Mouse (Mus musculus): Measurements from ENCODE around the gene Mvb12b. TPM values are rescaled to one million over a fixed set of nuclear protein-coding genes. Genes with fewer than 3 reads are reported as not detected.

Mvb12b gene
- polyA plus RNA-seq, 1 experiment from 2014 or later = 60.2 TPM

- ATAC-seq (ENCODE audit: low FRiP score, low TSS enrichment) (no peak), DNase-seq (peak; percentile 63)
Observed at GRCm38 (mm10) chr2:33836660-33837213, 51.0 kb downstream of the Mvb12b start.

GRCm38 (mm10) chr2:33835038-33835437 is 52.7 kb downstream of the Mvb12b start:
- ATAC-seq (ENCODE audit: low FRiP score, low TSS enrichment) = no peak
- DNase-seq = no peak
- H3K9me3 ChIP-seq (ENCODE audit: control insufficient read depth, low read length) = no peaks in the 10 kb centered on the region
- H3K36me3 ChIP-seq (ENCODE audit: control insufficient read depth, insufficient read depth, low read length) = peaks cover 43% of the 10 kb centered on the region
- peaks cover 20% of the 10 kb centered on the region for H3K4me1 ChIP-seq (ENCODE audit: control insufficient read depth, insufficient read depth, low read length)
- H3K27ac ChIP-seq (replicated peaks; ENCODE audit: low read depth, low read length) = no peak overlapping the region; the same call in 1 of the 2 replicates
- no peak overlapping the region for H3K4me2 ChIP-seq (ENCODE audit: low read length)
- 86% methylated on average over 8 of the region's 8 CpGs for WGBS
- no peak overlapping the region for H3K9ac ChIP-seq (replicated peaks; ENCODE audit: low read length)
- no peaks in the 10 kb centered on the region for H3K27me3 ChIP-seq (ENCODE audit: control insufficient read depth, insufficient read depth, low read length)
- no peak overlapping the region for H3K4me3 ChIP-seq (replicated peaks; ENCODE audit: low read depth, low read length)

More at GRCm38 (mm10) chr2:33836660-33837213, 51.0 kb downstream of the Mvb12b start:
- no peaks in the 10 kb centered on the region for H3K9me3 ChIP-seq (ENCODE audit: control insufficient read depth, low read length)
- no peaks in the 10 kb centered on the region for H3K27me3 ChIP-seq (ENCODE audit: control insufficient read depth, insufficient read depth, low read length)
- WGBS = 37% methylated on average over 9 of the region's 9 CpGs
- H3K4me1 ChIP-seq (ENCODE audit: control insufficient read depth, insufficient read depth, low read length) = peaks cover 27% of the 10 kb centered on the region
- no peak overlapping the region for H3K4me3 ChIP-seq (replicated peaks; ENCODE audit: low read depth, low read length)
- H3K4me2 ChIP-seq (ENCODE audit: low read length) = no peak overlapping the region
- H3K36me3 ChIP-seq (ENCODE audit: control insufficient read depth, insufficient read depth, low read length) = peaks cover 31% of the 10 kb centered on the region
- peak overlapping the region; percentile 73 for H3K27ac ChIP-seq (replicated peaks; ENCODE audit: low read depth, low read length)
- H3K9ac ChIP-seq (replicated peaks; ENCODE audit: low read length) = no peak overlapping the region

GRCm38 (mm10) chr2:33833902-33834301 is 53.8 kb downstream of the Mvb12b start:
- DNase-seq (no peak), ATAC-seq (ENCODE audit: low FRiP score, low TSS enrichment) (no peak)
- H3K27ac ChIP-seq (replicated peaks; ENCODE audit: low read depth, low read length) = no peak overlapping the region
- H3K27me3 ChIP-seq (ENCODE audit: control insufficient read depth, insufficient read depth, low read length) = no peaks in the 10 kb centered on the region
- no peak overlapping the region for H3K4me2 ChIP-seq (ENCODE audit: low read length)
- 92% methylated on average over 1 of the region's 1 CpGs for WGBS
- H3K4me3 ChIP-seq (replicated peaks; ENCODE audit: low read depth, low read length) = no peak overlapping the region
- peaks cover 20% of the 10 kb centered on the region for H3K4me1 ChIP-seq (ENCODE audit: control insufficient read depth, insufficient read depth, low read length)
- no peak overlapping the region for H3K9ac ChIP-seq (replicated peaks; ENCODE audit: low read length)
- no peaks in the 10 kb centered on the region for H3K9me3 ChIP-seq (ENCODE audit: control insufficient read depth, low read length)
- peaks cover 46% of the 10 kb centered on the region for H3K36me3 ChIP-seq (ENCODE audit: control insufficient read depth, insufficient read depth, low read length)

- WGBS = 86% methylated on average over 2 of the region's 2 CpGs
- no peak for ATAC-seq (ENCODE audit: low FRiP score, low TSS enrichment)
- Histone ChIP-seq H3K27me3 (ENCODE audit: control insufficient read depth, insufficient read depth, low read length) (no peaks in the 10 kb centered on the region), H3K9me3 (ENCODE audit: control insufficient read depth, low read length) (no peaks in the 10 kb centered on the region), H3K9ac (replicated peaks; ENCODE audit: low read length) (no peak overlapping the region), H3K4me3 (replicated peaks; ENCODE audit: low read depth, low read length) (no peak overlapping the region), H3K4me1 (ENCODE audit: control insufficient read depth, insufficient read depth, low read length) (no peaks in the 10 kb centered on the region), H3K27ac (replicated peaks; ENCODE audit: low read depth, low read length) (no peak overlapping the region), H3K36me3 (ENCODE audit: control insufficient read depth, insufficient read depth, low read length) (peaks cover 63% of the 10 kb centered on the region), H3K4me2 (ENCODE audit: low read length) (no peak overlapping the region)
- DNase-seq = no peak
Observed at GRCm38 (mm10) chr2:33829870-33830269, 57.9 kb downstream of the Mvb12b start.

GRCm38 (mm10) chr2:33826777-33827176 is 61.0 kb downstream of the Mvb12b start:
- Histone ChIP-seq H3K4me2 (ENCODE audit: low read length) (no peak overlapping the region), H3K9ac (replicated peaks; ENCODE audit: low read length) (no peak overlapping the region), H3K4me1 (ENCODE audit: control insufficient read depth, insufficient read depth, low read length) (peaks cover 8% of the 10 kb centered on the region; the same call in 1 of the 2 replicates), H3K9me3 (ENCODE audit: control insufficient read depth, low read length) (no peaks in the 10 kb centered on the region), H3K27ac (replicated peaks; ENCODE audit: low read depth, low read length) (no peak overlapping the region), H3K27me3 (ENCODE audit: control insufficient read depth, insufficient read depth, low read length) (no peaks in the 10 kb centered on the region), H3K4me3 (replicated peaks; ENCODE audit: low read depth, low read length) (no peak overlapping the region), H3K36me3 (ENCODE audit: control insufficient read depth, insufficient read depth, low read length) (peaks cover 62% of the 10 kb centered on the region)
- ATAC-seq (ENCODE audit: low FRiP score, low TSS enrichment) (no peak), DNase-seq (no peak)
- WGBS = 95% methylated on average over 6 of the region's 6 CpGs

GRCm38 (mm10) chr2:33824935-33825514 is 62.7 kb downstream of the Mvb12b start:
- H3K36me3 ChIP-seq (ENCODE audit: control insufficient read depth, insufficient read depth, low read length) = peaks cover 56% of the 10 kb centered on the region

GRCm38 (mm10) chr2:33821677-33822607 is 65.8 kb downstream of the Mvb12b start:
- H3K9ac ChIP-seq (replicated peaks; ENCODE audit: low read length) = peak overlapping the region; percentile 23; the same call in 1 of the 2 replicates
- WGBS = 23% methylated on average over 13 of the region's 13 CpGs
- DNase-seq (peak; percentile 92), ATAC-seq (ENCODE audit: low FRiP score, low TSS enrichment) (peak; percentile 84)
- H3K27ac ChIP-seq (replicated peaks; ENCODE audit: low read depth, low read length) = peak overlapping the region; percentile 77
- H3K27me3 ChIP-seq (ENCODE audit: control insufficient read depth, insufficient read depth, low read length) = no peaks in the 10 kb centered on the region
- peaks cover 66% of the 10 kb centered on the region for H3K36me3 ChIP-seq (ENCODE audit: control insufficient read depth, insufficient read depth, low read length)
- H3K4me3 ChIP-seq (replicated peaks; ENCODE audit: low read depth, low read length) = no peak overlapping the region
- peaks cover 8% of the 10 kb centered on the region; the same call in 1 of the 2 replicates for H3K4me1 ChIP-seq (ENCODE audit: control insufficient read depth, insufficient read depth, low read length)
- no peaks in the 10 kb centered on the region for H3K9me3 ChIP-seq (ENCODE audit: control insufficient read depth, low read length)
- no peak overlapping the region for H3K4me2 ChIP-seq (ENCODE audit: low read length)

More at GRCm38 (mm10) chr2:33824935-33825514, 62.7 kb downstream of the Mvb12b start:
- no peak overlapping the region for H3K4me3 ChIP-seq (replicated peaks; ENCODE audit: low read depth, low read length)
- DNase-seq = no peak
- ATAC-seq (ENCODE audit: low FRiP score, low TSS enrichment) = no peak
- no peak overlapping the region for H3K9ac ChIP-seq (replicated peaks; ENCODE audit: low read length)
- H3K27ac ChIP-seq (replicated peaks; ENCODE audit: low read depth, low read length) = no peak overlapping the region
- H3K4me1 ChIP-seq (ENCODE audit: control insufficient read depth, insufficient read depth, low read length) = peaks cover 8% of the 10 kb centered on the region; the same call in 1 of the 2 replicates
- no peaks in the 10 kb centered on the region for H3K9me3 ChIP-seq (ENCODE audit: control insufficient read depth, low read length)
- no peaks in the 10 kb centered on the region for H3K27me3 ChIP-seq (ENCODE audit: control insufficient read depth, insufficient read depth, low read length)
- H3K4me2 ChIP-seq (ENCODE audit: low read length) = no peak overlapping the region
- 90% methylated on average over 11 of the region's 11 CpGs for WGBS

- 93% methylated on average over 3 of the region's 3 CpGs for WGBS
- Histone ChIP-seq H3K4me1 (ENCODE audit: control insufficient read depth, insufficient read depth, low read length) (peaks cover 8% of the 10 kb centered on the region; the same call in 1 of the 2 replicates), H3K9ac (replicated peaks; ENCODE audit: low read length) (no peak overlapping the region), H3K27ac (replicated peaks; ENCODE audit: low read depth, low read length) (no peak overlapping the region), H3K9me3 (ENCODE audit: control insufficient read depth, low read length) (no peaks in the 10 kb centered on the region), H3K36me3 (ENCODE audit: control insufficient read depth, insufficient read depth, low read length) (peaks cover 56% of the 10 kb centered on the region), H3K4me3 (replicated peaks; ENCODE audit: low read depth, low read length) (no peak overlapping the region), H3K27me3 (ENCODE audit: control insufficient read depth, insufficient read depth, low read length) (no peaks in the 10 kb centered on the region), H3K4me2 (ENCODE audit: low read length) (no peak overlapping the region)
- ATAC-seq (ENCODE audit: low FRiP score, low TSS enrichment) = no peak
- no peak for DNase-seq
Observed at GRCm38 (mm10) chr2:33820450-33820849, 67.3 kb downstream of the Mvb12b start.
